Mouse (Mus musculus) heart, postnatal 4 days (tissue): ENCODE measurements around the gene Olfr1417. TPM values are rescaled to one million over a fixed set of nuclear protein-coding genes. Genes with fewer than 3 reads are reported as not detected.
A peak's percentile ranks its signal among the peaks of the same experiment; 100 is the strongest.

ENCODE experiments used
- DNase-seq: peaks from one replicate; pipeline ENCODE4 v3.0.0; 2021
- total RNA-seq, 2 experiments: library from RNA; stranded (reverse); gene quantifications; 2 replicates each; pipeline ENCODE4 v1.2.3; 2021

Olfr1417 gene
- total RNA-seq, 2 experiments from 2014 or later = not detected

DNA sequence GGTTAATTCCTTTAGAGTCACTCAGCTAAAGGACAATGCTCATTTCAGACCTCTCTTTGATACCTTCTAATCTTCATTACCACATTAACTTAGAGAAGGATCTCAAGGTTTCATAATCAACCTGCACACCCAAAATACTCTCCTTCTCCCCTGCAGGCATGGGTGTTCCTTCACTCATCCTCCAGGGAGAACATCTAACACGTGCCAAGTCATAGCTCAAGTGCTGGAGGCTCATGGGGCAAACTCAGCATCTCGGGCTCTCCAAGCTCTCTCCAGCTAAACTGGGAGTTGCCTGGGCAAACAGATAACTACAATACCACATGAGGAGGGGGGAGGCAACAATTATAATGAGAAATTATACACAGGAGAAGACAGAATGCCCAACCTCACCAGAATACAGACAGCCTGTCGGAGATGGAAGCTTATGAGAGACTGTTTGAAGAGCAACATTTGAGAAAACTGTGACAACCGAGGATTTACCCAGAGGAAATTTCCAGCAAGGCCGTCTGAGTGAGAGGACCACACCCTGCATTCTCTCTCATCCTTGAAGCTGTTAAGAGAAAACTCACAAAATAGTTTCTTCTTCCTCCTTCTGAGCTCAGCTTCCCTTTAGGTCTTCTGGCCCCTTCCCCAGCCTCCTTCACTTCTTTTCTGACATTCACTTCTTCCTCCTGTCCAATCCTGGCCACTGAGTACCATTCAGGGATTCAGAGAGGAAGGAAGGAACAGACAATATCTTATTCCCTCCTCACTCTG, 28.8 kb downstream of the Olfr1417 start:
- no peak for DNase-seq

DNA sequence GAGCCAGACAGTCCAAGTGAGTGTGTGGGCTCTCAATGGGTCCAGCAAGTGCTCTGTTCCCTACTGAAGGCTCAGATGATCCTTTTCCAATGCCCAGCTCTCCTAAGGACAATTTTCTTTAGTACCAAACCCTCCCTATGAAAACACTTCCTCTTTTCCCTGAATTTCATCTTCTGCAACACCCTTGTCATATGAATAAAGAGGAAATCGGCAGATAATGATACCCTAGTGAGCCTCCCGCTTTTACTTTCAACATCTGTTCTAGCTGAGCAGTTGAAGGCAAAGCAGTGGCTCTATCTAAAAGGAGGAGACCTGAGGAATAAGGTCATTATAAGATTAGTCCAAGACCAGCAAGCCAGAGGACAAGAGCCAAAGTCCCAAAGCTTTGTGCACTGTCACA, 30.6 kb downstream of the Olfr1417 start:
- DNase-seq = no peak

DNA sequence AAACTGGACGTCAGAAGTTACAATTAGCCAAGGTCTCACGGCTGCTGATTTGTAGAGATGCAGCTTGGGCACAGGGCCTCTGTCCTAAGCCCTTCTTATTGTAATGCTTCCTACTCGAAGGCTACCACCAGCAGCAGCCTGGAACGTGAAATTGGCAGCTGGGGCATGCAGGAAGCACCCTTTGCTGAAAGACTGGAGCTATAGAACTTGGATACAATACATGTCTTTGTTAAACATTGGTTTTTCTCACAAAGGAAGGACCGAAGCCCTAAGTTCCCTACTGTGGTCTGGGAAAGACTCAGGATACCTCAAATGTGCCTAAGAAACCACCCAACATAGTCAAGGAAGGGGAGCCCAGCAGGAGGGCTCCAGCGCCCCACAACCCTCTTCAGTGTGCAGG, 31.2 kb downstream of the Olfr1417 start:
- DNase-seq = no peak

DNA sequence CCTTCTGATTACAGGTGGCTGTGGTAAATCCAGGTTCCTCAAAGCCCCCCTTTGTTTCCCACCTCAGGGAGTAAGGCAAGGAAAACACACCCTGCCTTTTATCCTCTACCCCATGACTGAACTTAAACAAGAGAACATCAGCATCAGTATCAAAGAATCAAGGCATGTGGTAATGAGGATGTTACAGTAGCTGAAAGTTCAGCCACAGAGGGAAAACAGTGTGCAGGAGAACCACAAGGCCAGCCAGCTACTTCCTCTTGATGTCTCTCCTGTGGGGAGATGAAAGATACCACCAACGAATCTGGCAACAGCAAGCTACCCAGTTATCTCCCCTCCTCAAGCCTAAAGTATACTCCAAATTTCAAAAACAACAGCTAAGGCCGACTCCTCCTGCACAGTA, 31.8 kb downstream of the Olfr1417 start:
- DNase-seq = no peak

DNA sequence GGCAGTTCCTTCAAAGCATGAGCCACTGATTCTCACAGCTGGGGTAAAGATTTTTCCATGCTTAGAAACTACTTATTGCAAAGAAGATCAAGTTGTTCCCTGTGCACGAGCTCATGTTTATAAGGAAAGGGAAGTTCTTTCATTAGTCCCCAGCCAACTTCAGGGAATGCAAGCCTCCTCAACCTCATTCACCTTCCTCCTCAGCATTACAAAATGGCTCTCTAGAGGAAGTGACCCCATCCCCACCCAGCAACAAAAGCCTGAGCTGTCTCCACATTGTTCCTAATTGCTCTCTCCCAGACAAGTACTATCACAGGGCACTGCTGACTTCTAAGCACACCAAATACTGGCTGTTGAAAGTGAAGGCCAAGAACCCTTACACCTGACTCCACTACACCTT, 34.6 kb downstream of the Olfr1417 start:
- no peak for DNase-seq

DNA sequence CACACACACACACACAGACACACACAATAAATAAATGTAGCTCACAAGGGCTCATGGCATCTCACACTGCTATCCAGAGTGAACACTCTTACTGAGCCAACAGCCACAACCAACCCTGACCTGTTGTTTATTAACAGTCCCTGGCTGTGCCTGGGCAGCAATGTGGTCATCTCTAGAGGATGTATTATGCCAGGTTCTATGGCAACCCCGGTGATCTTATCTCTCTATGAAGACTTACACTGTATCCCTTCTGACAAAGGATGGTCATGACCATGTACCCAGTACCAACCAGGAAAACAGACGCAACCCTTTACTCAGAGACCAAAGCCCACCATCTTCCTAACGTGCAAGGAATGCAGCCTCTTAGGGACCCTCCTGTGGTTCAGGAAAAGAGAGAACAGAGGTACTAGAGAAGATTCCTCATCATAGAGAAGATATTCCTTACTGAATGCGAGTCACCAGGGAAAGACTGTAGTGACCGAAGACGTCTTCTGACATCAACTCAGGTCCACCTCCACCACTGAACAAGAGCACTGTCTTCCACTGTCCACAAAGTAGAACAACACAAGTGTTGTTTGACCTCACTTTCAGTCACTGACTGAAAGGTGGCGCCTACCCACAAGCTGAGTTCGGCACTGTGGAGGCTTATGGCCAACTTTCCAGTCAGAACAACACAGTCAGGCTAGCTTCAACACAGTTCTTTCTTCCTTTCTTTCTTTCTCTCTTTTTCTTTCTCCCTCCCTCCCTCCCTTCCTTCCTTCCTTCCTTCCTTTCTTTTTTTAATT, 38.3 kb downstream of the Olfr1417 start:
- DNase-seq = no peak

DNA sequence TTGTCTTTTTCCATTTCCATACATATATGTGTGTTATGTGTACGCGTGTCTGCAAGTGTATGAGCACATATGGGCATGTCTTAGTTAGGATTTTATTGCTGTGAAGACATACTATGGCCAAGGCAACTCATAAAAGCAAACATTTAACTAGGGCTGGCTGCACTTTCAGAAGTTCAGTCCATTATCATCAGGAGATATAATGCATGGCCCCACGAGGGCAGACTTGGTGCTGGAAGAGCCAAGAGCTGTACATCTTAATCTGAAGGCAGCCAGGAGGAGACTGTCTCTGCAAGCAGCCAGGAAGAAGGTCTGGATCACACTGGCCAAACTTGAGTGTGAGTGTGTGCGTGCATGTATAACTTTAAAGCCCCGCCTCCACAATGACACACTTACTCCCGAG, 44.6 kb downstream of the Olfr1417 start:
- no peak for DNase-seq

DNA sequence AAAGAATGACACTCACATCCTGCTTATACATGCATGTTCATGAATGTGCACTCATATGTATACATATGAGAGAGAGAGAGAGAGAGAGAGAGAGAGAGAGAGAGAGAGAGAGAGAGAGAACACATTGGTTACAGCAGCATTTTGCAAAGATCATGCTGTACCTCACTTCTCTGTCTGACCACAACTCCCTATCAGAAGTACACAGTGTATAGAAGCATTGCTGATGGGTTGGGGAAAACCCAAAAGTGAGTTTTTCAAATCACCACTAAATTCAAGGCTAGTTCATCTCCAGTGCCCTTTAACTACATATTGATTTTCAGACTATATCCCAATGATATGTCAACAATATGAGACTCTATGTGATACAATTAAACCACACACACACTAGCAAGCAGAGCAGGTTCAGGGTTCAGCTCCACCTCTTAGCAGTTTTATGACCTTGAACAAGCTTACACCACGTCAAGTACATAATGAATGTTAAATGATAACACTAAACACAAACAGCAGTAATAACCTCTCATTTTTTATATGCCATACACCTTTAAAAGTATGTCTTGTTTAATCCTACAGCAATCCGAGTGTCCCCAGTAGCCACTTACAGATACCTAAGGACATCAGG, 45.2 kb downstream of the Olfr1417 start:
- no peak for DNase-seq

DNA sequence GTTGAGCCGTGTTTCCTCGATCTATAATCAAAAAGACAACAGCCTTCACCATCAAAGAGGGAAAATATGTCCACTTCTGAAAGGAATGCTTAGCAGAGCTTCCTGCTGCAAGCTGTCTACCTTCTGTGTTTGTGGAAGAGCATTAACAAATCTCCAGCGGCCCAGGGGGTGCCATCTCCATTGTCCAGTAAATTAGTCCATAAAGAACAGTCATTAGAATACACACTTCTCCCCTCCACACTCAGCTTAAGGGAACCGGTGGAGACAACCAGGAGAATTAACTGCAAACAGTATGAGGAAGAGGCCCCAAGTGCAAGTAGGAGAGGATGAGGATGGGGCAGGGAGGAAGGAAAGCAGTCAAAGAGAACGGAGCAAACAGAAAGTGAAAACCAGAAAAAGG, 47.2 kb downstream of the Olfr1417 start:
- no peak for DNase-seq

DNA sequence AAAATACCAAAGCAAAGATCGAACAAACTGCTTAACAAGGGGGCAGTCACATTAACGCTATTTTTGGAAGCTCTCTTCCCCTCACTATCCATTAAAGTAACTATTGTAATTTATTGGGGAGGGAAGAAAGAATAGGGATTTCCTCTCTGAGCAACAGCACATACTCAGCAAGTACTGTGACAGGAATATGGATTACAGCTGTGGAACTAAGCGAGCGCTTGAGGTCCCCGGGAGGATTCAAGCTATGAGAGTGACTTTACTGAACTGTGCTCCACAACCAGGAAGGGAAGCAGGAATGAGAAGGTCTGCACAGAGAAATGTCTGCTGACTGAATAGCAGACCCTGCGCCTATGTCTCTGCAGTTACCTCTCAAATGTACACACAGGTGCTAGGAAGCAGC, 50.1 kb downstream of the Olfr1417 start:
- DNase-seq = no peak

DNA sequence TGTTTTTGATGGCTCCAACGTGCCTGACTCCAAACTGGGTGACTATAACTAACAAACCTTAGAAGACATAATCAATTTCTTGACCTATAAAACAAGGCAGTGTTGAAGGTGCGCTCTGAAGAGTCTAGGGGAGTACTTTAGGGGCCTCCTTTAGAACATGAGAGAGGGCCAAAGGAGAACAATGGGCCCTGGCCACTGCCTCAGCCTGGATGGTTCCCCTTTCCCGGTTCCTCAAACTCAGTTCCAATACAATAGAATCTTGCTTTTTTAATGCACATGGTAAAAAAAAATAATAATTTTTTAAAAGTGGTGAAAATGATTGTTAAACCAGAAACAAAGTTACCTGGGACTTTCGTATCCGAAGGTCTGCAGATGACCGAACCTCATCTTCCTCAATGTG, 51.2 kb downstream of the Olfr1417 start:
- DNase-seq = no peak

DNA sequence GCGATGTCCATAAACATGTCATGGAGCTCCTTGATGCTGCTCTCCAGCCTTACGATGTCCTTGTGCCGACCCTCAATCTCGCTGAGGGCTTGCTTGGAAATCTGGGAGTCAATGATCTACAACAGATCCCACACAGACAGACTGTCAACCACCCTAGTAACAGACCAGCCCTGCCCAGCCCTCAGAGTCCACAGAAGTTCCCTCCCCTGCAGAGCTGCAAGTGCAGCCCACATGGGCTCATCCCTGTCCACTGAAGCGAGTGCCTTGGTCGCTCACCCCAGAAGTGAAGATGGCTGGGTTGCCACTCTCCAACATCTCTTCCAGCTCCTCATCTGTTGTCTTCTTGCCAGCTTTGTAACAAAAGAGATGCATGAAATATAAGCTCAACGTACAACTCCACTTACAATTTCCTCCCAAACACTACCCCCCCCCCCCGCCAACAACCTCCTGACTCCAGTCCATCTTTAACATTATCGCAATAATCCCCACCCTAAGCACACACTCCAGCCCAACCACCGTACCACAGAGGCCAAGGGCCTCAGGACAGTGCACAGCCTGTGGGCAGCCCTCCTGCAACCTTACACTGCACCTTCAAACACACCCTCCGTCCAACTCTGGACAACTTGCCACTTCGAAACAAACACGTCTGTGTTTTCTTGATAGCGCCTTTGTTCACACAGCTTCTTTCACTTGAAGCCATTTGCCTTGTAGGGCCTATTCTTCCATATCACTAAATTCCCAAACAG, 53.4 kb downstream of the Olfr1417 start:
- no peak for DNase-seq

DNA sequence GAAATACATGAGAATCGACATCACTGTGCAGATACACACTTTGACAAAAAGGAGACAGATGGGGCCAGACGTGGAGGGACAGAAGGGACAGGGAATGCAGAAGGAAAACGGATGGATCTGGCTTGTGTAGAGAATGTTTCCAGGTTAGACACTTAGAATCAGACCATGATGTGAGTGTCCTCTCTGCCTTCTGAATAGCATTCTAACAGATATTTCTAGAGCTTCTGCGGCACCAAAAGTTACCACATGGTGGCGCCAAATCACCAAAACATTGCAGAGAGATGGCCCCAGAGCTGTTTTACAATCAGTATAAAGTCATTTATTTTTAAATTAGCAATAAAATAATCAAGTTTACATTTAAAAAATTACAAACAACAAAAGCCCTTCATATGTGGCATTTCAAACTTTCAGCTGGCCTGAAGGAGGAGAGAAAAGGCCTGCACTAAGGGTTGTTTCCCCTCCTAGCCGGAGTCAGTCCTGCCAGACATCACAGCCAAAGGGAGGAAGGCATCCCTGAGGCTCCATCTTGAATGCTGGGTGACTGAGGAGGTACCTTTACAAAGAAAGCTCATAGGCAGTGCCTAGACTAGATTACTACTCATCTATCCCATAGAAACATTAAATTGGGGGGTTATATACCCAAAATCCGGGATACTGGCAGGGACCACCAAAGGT, 61.7 kb downstream of the Olfr1417 start:
- peak; percentile 78 for DNase-seq

Other genes with a start within 250 kb of the Olfr1417 start
- under 1 TPM; 0.69 to 0.72 TPM for gene Ms4a6d, start 234.4 kb downstream of the Olfr1417 start, total RNA-seq
- gene Ms4a2, start 215.5 kb downstream of the Olfr1417 start, total RNA-seq = under 1 TPM; 0.36 to 0.38 TPM
- not detected for gene Ms4a3, start 198.4 kb downstream of the Olfr1417 start, total RNA-seq
- not detected for gene Oosp2, start 178.7 kb downstream of the Olfr1417 start, total RNA-seq
- not detected for gene Oosp1, start 148.1 kb downstream of the Olfr1417 start, total RNA-seq
- not detected for gene Oosp3, start 142.2 kb downstream of the Olfr1417 start, total RNA-seq
- not detected for gene Gif, start 91.7 kb downstream of the Olfr1417 start, total RNA-seq
- gene Mrpl16, start 68.8 kb downstream of the Olfr1417 start, total RNA-seq = 10 to 100 TPM; 88.3 to 89.9 TPM
- 1 to 10 TPM; 5.4 to 6.1 TPM for gene Stx3, start 19.8 kb downstream of the Olfr1417 start, total RNA-seq
- gene Olfr1418, start 21.8 kb upstream of the Olfr1417 start, total RNA-seq = not detected
- not detected for gene Olfr1419, start 35.9 kb upstream of the Olfr1417 start, total RNA-seq
- gene Olfr1420, start 47.3 kb upstream of the Olfr1417 start, total RNA-seq = not detected
- gene Patl1, start 73.2 kb upstream of the Olfr1417 start, total RNA-seq = 10 to 100 TPM; 37.0 to 41.5 TPM
- gene Osbp, start 126.7 kb upstream of the Olfr1417 start, total RNA-seq = 10 to 100 TPM; 69.5 to 71.2 TPM
- not detected for gene Olfr1423, start 202.1 kb upstream of the Olfr1417 start, total RNA-seq
- gene Olfr1424, start 223.5 kb upstream of the Olfr1417 start, total RNA-seq = not detected
- gene Olfr1425, start 238.5 kb upstream of the Olfr1417 start, total RNA-seq = not detected